Mouse (Mus musculus) limb, embryonic 12.5 days (tissue): ENCODE data around the gene Mfsd5. TPM values are rescaled to one million over a fixed set of nuclear protein-coding genes. Genes with fewer than 3 reads are reported as not detected.

Experiments used
- ATAC-seq: fragments of 200-750 bp; cut with Nextera tagmentation; 2 replicates; pipeline ENCODE4 v1.8.0; 2017; ENCODE audit warnings: low read depth, moderate TSS enrichment; ENCODE audit not compliant: insufficient number of reproducible peaks, insufficient read depth, low FRiP score, low TSS enrichment
- H3K27ac ChIP-seq: fragments of 300-500 bp; sonication (generic); 2 replicates; pipeline ENCODE4 v1.5.1; 2016; ENCODE audit warnings: mild to moderate bottlenecking, moderate library complexity
- H3K27me3 ChIP-seq: fragments of 300-500 bp; sonication (generic); 2 replicates; pipeline ENCODE4 v1.6.1; 2016; ENCODE audit warnings: mild to moderate bottlenecking, moderate library complexity
- H3K36me3 ChIP-seq: fragments of 300-500 bp; sonication (generic); 2 replicates; pipeline ENCODE4 v1.6.1; 2016; ENCODE audit warnings: mild to moderate bottlenecking, moderate library complexity
- H3K4me1 ChIP-seq: fragments of 300-500 bp; sonication (generic); replicated peaks from 2 replicates; pipeline ENCODE4 v1.6.1; 2016
- H3K4me2 ChIP-seq: fragments of 300-500 bp; sonication (generic); 2 replicates; pipeline ENCODE4 v1.6.1; 2016; ENCODE audit warnings: mild to moderate bottlenecking, moderate library complexity
- H3K4me3 ChIP-seq: fragments of 300-500 bp; sonication (generic); replicated peaks from 2 replicates; pipeline ENCODE4 v1.5.1; 2016; ENCODE audit warnings: mild to moderate bottlenecking
- H3K9ac ChIP-seq: fragments of 300-500 bp; sonication (generic); replicated peaks from 2 replicates; pipeline ENCODE4 v1.6.1; 2016; ENCODE audit warnings: mild to moderate bottlenecking, moderate library complexity
- H3K9me3 ChIP-seq: fragments of 300-500 bp; sonication (generic); 2 replicates; pipeline ENCODE4 v1.6.1; 2016; ENCODE audit warnings: mild to moderate bottlenecking, moderate library complexity
- WGBS: fragments of 180-500 bp; shearing (Covaris S2); methylation state at CpG from one replicate; pipeline ENCODE4 v1.1.7; 2016; 5-methylcytosine and 5-hydroxymethylcytosine counted together
- polyA plus RNA-seq: library from polyadenylated mRNA; unstranded; fragments of >200 nt; fragmentation: Nextera tagmentation; extraction: Ambion mirVana; gene quantifications from 2 replicates; pipeline ENCODE4 v1.2.1, GENCODE M21; 2016

The Mfsd5 gene
- 56.1 and 58.8 TPM in 2 replicates for polyA plus RNA-seq

DNA sequence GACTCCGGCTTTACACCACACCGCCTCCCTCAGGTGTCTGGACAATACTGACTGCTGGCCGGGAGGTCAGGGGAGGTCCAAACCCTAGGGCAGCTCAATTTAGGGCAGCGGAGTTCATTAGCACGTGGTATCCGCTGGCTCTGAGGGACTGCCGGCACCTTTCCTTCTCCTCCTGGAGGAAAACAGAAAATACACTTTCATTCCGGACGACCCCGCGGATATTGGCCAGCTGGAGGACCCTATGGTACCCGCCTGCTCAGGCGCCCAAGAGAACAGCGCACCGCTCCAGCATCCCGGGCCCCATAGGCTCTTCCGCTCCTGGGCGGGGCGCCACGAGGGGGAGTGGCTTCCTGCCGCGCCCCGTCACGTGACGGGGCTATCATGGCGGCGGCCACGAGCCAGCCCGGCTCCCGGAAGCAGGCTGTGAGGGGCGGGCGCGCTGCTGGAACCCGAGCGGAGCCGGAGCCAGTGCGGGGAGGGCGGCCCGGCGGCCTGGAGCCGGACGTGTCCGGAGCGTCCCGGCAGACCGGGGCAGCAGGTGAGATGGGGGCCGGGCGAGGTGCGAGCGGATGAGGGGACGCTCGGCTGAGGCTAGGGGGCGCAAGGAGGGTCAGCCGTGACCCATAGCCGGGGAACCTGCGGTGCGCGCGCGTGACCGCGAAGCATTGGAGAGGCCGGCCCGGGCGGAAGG is at the start of gene Mfsd5:
Mfsd5 (plus strand) TSS at position 363 of the 691 bp plus-strand sequence.
- H3K4me3 ChIP-seq = peak within 1 kb of the TSS; percentile 89
- peak within 1 kb of the TSS; percentile 87 for H3K27ac ChIP-seq
- no peaks in the 10 kb centered on the region for H3K9me3 ChIP-seq
- peak within 1 kb of the TSS; percentile 75 for H3K9ac ChIP-seq
- H3K36me3 ChIP-seq = peaks cover 27% of the 10 kb centered on the region
- peak within 1 kb of the TSS; percentile 91 for H3K4me2 ChIP-seq
- WGBS = under 1% methylated on average over 65 of the region's 65 CpGs
- peak; percentile 95 for ATAC-seq
- peaks cover 13% of the 10 kb centered on the region for H3K4me1 ChIP-seq
- H3K27me3 ChIP-seq = no peaks in the 10 kb centered on the region

DNA sequence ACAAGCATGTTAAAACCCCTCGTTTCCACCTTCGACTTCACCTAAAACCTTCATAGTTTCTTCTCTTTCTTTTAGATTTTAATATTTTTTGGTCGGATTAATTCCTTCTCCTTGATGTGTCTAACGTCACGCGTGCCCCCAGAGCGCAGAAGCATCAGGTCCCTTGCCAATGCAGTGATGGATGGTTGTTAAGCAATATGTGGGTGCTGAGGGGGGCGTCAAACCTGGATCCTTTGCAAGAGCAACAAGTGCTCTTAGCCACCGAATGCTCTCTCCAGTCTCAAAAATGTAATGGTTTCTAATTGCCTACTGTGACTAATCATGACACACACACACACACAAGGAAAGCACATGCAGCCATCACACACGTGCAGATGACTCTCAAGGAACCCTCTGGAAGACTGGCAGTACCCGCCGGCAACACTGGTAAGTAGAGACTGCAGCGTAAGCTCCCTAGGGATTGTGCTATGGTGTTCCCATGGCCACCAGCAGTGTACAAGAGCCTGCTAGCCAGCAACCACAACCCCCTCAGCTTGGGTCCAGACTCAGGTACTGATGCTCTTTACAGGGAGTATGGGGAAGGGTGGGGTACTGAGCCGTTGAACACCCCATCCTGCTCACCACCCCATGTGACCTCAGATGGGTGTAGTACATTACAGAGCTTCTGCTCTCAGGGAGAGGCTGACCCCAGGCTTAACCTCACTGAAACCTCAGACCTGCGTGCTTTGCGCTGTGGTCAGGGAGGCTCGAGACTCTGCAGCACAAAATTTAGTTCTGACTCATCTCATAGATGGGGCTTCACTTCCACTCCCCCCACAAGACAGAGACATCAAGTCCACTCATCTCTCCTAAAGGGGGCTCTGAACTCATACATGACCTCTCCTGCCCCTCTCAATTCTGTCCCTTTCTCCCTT is 48.6 kb upstream of the Mfsd5 start:
- no peak overlapping the region for H3K9ac ChIP-seq
- H3K9me3 ChIP-seq = no peaks in the 10 kb centered on the region
- ATAC-seq = no peak
- H3K36me3 ChIP-seq = peaks cover 24% of the 10 kb centered on the region
- H3K27ac ChIP-seq = no peak overlapping the region
- H3K4me2 ChIP-seq = no peak overlapping the region
- H3K4me3 ChIP-seq = no peak overlapping the region
- H3K4me1 ChIP-seq = peaks cover 15% of the 10 kb centered on the region
- 79% methylated on average over 17 of the region's 17 CpGs for WGBS
- no peaks in the 10 kb centered on the region for H3K27me3 ChIP-seq

DNA sequence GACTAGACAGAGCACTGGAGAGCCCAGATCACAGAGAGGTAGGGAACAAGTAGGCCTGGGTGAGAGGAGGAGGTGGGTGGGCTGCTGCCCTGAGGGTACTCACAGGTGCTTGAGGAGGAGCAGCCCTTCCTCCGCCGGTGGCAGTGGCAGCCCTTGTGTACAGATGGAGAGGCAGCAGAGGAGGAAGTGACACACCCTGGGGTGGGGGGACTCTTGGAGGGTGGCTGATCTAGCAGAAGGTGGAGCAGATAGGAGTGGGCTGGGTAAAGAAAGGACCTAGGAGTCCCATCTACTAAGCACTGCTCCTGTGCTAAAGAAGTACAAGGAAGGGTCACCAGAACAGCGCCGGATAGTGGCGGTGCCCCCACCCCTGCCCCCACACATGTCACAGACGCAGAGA is 47.5 kb upstream of the Mfsd5 start, which contains the start of gene Itgb7:
Itgb7 (minus strand) TSS at position 197 of the 400 bp plus-strand sequence.
- Histone ChIP-seq H3K9ac (no peak within 1 kb of the TSS), H3K4me3 (no peak within 1 kb of the TSS), H3K9me3 (no peaks in the 10 kb centered on the region), H3K4me1 (peaks cover 22% of the 10 kb centered on the region), H3K27ac (peak within 1 kb of the TSS; percentile 29; the same call in 1 of the 2 replicates), H3K4me2 (no peak within 1 kb of the TSS), H3K36me3 (peaks cover 35% of the 10 kb centered on the region), H3K27me3 (no peaks in the 10 kb centered on the region)
- ATAC-seq = no peak
- 42% methylated on average over 6 of the region's 6 CpGs for WGBS

- Histone ChIP-seq H3K4me2 (no peak overlapping the region), H3K4me3 (no peak overlapping the region), H3K36me3 (peaks cover 45% of the 10 kb centered on the region), H3K4me1 (peaks cover 22% of the 10 kb centered on the region), H3K27me3 (no peaks in the 10 kb centered on the region), H3K27ac (no peak overlapping the region), H3K9ac (no peak overlapping the region), H3K9me3 (no peaks in the 10 kb centered on the region)
- WGBS = 63% methylated on average over 7 of the region's 7 CpGs
- ATAC-seq = no peak
Measured at GRCm38 (mm10) chr15:102232764-102233163, 46.5 kb upstream of the Mfsd5 start.

- Histone ChIP-seq H3K4me2 (no peak overlapping the region), H3K4me3 (no peak overlapping the region), H3K27me3 (no peaks in the 10 kb centered on the region), H3K9me3 (no peaks in the 10 kb centered on the region), H3K4me1 (peaks cover 22% of the 10 kb centered on the region), H3K9ac (no peak overlapping the region), H3K27ac (peak overlapping the region; percentile 72; the same call in 1 of the 2 replicates), H3K36me3 (peaks cover 56% of the 10 kb centered on the region)
- ATAC-seq = no peak
- 11% methylated on average over 2 of the region's 2 CpGs for WGBS
Measured at GRCm38 (mm10) chr15:102233896-102234295, 45.4 kb upstream of the Mfsd5 start.

DNA sequence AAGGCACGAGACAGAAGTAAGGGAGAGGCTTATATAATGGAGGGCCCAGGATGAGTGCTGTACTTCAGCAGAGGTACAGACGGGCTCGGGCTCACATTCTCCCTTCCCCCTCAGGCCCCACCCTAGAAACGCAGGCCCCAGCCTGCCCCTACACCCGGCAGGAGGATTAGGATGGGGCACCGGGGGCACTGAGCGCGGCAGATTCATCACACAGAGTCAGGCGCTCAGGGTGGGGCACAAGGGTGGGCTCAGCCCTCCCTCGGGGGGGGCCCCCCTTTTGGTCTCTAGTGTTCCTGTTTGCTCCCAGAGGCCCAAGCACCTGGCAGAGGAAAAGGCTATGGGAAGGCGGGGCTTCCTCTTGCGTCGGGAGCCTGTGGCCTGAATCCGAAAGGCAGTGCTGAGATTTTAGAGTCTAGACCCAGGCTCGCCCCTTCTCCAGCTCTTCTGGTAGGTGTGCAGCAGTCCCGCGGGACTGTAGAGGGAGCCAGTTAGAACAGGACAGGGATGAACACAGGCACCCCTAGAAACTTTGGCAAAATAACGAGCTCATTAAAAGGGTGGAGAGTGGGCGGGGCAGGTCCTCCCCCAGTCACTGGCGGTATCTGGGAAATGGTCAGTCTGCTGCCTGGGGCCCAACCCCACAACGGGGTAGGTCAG is 43.8 kb upstream of the Mfsd5 start:
- H3K4me3 ChIP-seq = no peak overlapping the region
- no peak overlapping the region for H3K4me2 ChIP-seq
- peaks cover 22% of the 10 kb centered on the region for H3K4me1 ChIP-seq
- no peak for ATAC-seq
- H3K27me3 ChIP-seq = no peaks in the 10 kb centered on the region
- H3K36me3 ChIP-seq = peaks cover 70% of the 10 kb centered on the region
- peak overlapping the region; percentile 72 for H3K27ac ChIP-seq
- H3K9ac ChIP-seq = peak overlapping the region; percentile 31; the same call in 1 of the 2 replicates
- no peaks in the 10 kb centered on the region for H3K9me3 ChIP-seq
- 40% methylated on average over 21 of the region's 21 CpGs for WGBS

DNA sequence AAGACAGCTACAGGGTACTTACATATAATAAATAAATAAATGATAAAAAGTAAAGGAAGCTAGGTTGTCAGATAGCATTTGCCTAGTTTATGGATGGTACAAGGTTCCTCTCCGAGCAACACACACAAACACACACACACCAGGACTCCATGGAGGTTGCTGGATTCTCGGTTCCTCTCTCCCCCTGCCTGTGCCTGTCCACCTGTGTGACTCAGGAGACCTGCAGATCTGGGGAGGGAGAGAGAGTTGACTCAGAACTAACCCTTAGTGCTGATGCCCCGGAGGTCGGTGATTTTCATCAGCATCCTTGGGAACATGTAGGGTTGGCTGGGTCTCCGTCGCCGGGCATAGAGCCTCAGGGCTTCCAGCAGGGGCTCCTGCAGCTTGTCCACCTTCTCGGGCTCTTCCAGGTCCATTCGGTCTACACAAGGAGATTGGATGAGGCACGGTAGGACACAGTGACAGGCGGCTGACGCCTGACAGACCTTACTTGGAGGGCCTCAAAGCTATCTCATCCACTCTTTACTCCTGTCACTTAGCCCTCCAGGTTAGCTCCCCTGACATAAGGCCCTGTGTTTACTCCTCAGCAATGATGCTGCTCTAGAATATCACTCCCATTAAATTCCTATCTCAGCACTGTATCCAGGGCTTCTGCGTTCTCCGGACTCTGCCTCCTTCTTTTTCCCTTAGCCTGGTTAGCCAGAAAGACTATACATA is 40.6 kb upstream of the Mfsd5 start:
- WGBS = 90% methylated on average over 14 of the region's 14 CpGs
- Histone ChIP-seq H3K36me3 (peaks cover 83% of the 10 kb centered on the region), H3K27ac (no peak overlapping the region), H3K27me3 (no peaks in the 10 kb centered on the region), H3K9ac (no peak overlapping the region), H3K4me1 (peaks cover 43% of the 10 kb centered on the region), H3K4me2 (no peak overlapping the region), H3K9me3 (no peaks in the 10 kb centered on the region), H3K4me3 (no peak overlapping the region)
- no peak for ATAC-seq

- H3K36me3 ChIP-seq = peaks cover 78% of the 10 kb centered on the region
- H3K27me3 ChIP-seq = no peaks in the 10 kb centered on the region
- no peak overlapping the region for H3K27ac ChIP-seq
- no peak overlapping the region for H3K4me2 ChIP-seq
- 13% methylated on average over 9 of the region's 9 CpGs for WGBS
- H3K9me3 ChIP-seq = no peaks in the 10 kb centered on the region
- H3K4me3 ChIP-seq = no peak overlapping the region
- no peak overlapping the region for H3K9ac ChIP-seq
- peak; percentile 33; the same call in 1 of the 2 replicates for ATAC-seq
- H3K4me1 ChIP-seq = peaks cover 46% of the 10 kb centered on the region
Measured at GRCm38 (mm10) chr15:102239260-102239590, 40.0 kb upstream of the Mfsd5 start.

DNA sequence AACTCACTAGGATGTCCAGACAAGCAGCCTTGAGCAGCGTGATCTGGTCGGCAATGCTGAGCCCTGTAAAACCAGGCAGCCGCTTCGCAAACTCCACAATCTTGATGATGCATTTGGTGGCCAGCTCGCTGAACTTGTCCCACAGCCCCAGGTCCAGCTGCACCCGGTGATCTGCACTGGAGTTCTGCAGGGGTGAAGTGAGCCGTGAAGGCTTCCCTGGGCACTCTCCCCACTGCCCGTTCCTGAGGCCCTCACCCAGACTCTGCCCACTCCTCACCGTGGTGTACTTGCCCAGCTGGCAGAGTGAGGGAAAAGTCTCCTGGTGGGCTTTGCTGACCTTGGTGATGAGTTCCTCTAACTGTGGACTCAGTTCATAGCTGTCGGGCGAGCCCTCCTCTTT is 39.4 kb upstream of the Mfsd5 start:
- Histone ChIP-seq H3K27ac (0 out of 2 replicates have a peak overlapping the region, but pooled peaks have one; percentile 2), H3K9me3 (no peaks in the 10 kb centered on the region), H3K36me3 (peaks cover 72% of the 10 kb centered on the region), H3K27me3 (no peaks in the 10 kb centered on the region), H3K9ac (no peak overlapping the region), H3K4me3 (no peak overlapping the region), H3K4me2 (no peak overlapping the region), H3K4me1 (peaks cover 46% of the 10 kb centered on the region)
- ATAC-seq = no peak
- WGBS = 75% methylated on average over 11 of the region's 11 CpGs

- Histone ChIP-seq H3K4me3 (no peak overlapping the region), H3K9me3 (no peaks in the 10 kb centered on the region), H3K4me2 (no peak overlapping the region), H3K4me1 (peaks cover 45% of the 10 kb centered on the region), H3K9ac (no peak overlapping the region), H3K36me3 (peaks cover 64% of the 10 kb centered on the region), H3K27ac (no peak overlapping the region), H3K27me3 (no peaks in the 10 kb centered on the region)
- WGBS = 82% methylated on average over 4 of the region's 4 CpGs
- ATAC-seq = no peak
Measured at GRCm38 (mm10) chr15:102240607-102241006, 38.6 kb upstream of the Mfsd5 start.
